Mouse (Mus musculus): ENCODE measurements around the gene Syt9.

- TF ChIP-seq CTCF (IDR thresholded peaks at IDR 0.05; ENCODE audit: insufficient read depth, low read length) (no peak), POLR2A (IDR thresholded peaks at IDR 0.05; ENCODE audit: borderline replicate concordance, extremely low read depth, low read depth, low read length) (no peak)
Measured at GRCm38 (mm10) chr7:107516704-107517410, 146.3 kb downstream of the Syt9 start.

Data from lung, adult 2 months (tissue).